Mouse (Mus musculus): Measurements from ENCODE around the gene Cntnap2. TPM values are rescaled to one million over a fixed set of nuclear protein-coding genes. Genes with fewer than 3 reads are reported as not detected.

Gene Cntnap2
- polyA plus RNA-seq, 1 experiment from 2014 or later, result 22.2 TPM

- Histone ChIP-seq H3K9me3 (no peaks in the 10 kb centered on the region), H3K4me3 (peak overlapping the region; percentile 26; the same call in 1 of the 2 replicates), H3K27ac (peak overlapping the region; percentile 77), H3K27me3 (ENCODE audit: insufficient read depth, poor library complexity, severe bottlenecking) (no peaks in the 10 kb centered on the region), H3K4me1 (replicated peaks) (peaks cover 22% of the 10 kb centered on the region), H3K36me3 (no peaks in the 10 kb centered on the region)
- peak; percentile 49 for DNase-seq (ENCODE audit: low spot score)
- 3% methylated on average over 5 of the region's 5 CpGs for WGBS
Measured at GRCm38 (mm10) chr6:47319309-47319983, 2260.3 kb downstream of the Cntnap2 start.

GRCm38 (mm10) chr6:47323169-47323835 is 2264.1 kb downstream of the Cntnap2 start:
- Histone ChIP-seq H3K27ac (no peak overlapping the region), H3K9me3 (no peaks in the 10 kb centered on the region), H3K4me1 (replicated peaks) (peaks cover 18% of the 10 kb centered on the region), H3K4me3 (no peak overlapping the region), H3K36me3 (no peaks in the 10 kb centered on the region), H3K27me3 (ENCODE audit: insufficient read depth, poor library complexity, severe bottlenecking) (no peaks in the 10 kb centered on the region)
- WGBS, result 77% methylated on average over 5 of the region's 5 CpGs
- no peak for DNase-seq (ENCODE audit: low spot score)

DNA sequence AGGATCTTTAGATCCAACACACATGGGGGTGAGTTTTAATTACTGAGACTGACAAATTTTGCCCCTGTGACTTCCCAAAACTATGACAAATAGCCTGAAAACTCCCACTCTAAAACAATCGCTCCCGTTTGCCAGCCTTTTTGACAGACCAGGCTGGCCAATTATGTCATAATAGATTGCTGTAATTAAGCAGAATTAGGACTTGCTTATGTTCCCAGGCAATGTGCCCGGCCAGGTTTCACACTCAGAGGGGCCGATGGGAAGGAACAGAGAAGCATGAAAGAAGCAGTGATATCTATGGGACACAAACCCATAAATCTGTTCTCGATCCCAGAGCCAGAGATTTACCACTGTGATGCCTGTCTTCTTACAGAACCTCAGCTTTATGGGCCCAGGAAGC is 2264.7 kb downstream of the Cntnap2 start:
- WGBS, result 86% methylated on average over 5 of the region's 5 CpGs
- H3K4me3 ChIP-seq, result no peak overlapping the region
- no peaks in the 10 kb centered on the region for H3K36me3 ChIP-seq
- no peak overlapping the region for H3K27ac ChIP-seq
- no peak for DNase-seq (ENCODE audit: low spot score)
- H3K9me3 ChIP-seq, result no peaks in the 10 kb centered on the region
- H3K4me1 ChIP-seq (replicated peaks), result peaks cover 13% of the 10 kb centered on the region
- no peaks in the 10 kb centered on the region for H3K27me3 ChIP-seq (ENCODE audit: insufficient read depth, poor library complexity, severe bottlenecking)

DNA sequence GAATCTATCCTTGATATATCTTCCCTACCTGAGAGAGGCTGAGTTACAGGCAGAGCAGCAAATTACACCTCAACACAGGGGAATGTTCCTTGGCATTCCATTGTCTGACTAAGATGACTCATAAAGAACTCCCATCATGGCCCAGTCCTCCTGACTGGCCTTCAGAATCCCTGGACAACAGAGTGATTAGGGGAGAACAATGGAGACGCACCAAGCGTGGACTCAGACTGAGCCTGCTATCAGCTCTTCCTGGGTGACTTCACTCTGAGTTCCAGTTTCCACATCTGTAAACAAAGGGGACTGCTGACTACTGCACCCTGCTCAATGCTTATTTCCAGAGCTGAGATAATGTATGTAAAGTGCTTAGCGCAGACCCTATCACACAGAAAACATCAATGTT is 2269.1 kb downstream of the Cntnap2 start:
- peaks cover 6% of the 10 kb centered on the region for H3K4me1 ChIP-seq (replicated peaks)
- no peaks in the 10 kb centered on the region for H3K9me3 ChIP-seq
- no peaks in the 10 kb centered on the region for H3K36me3 ChIP-seq
- WGBS, result 80% methylated on average over 3 of the region's 3 CpGs
- no peak for DNase-seq (ENCODE audit: low spot score)
- no peak overlapping the region for H3K4me3 ChIP-seq
- H3K27ac ChIP-seq, result no peak overlapping the region
- H3K27me3 ChIP-seq (ENCODE audit: insufficient read depth, poor library complexity, severe bottlenecking), result no peaks in the 10 kb centered on the region

GRCm38 (mm10) chr6:47329212-47329611 is 2270.1 kb downstream of the Cntnap2 start:
- 47% methylated on average over 4 of the region's 4 CpGs for WGBS
- H3K27ac ChIP-seq, result no peak overlapping the region
- no peak overlapping the region for H3K4me3 ChIP-seq
- peaks cover 6% of the 10 kb centered on the region for H3K4me1 ChIP-seq (replicated peaks)
- no peaks in the 10 kb centered on the region for H3K27me3 ChIP-seq (ENCODE audit: insufficient read depth, poor library complexity, severe bottlenecking)
- H3K9me3 ChIP-seq, result no peaks in the 10 kb centered on the region
- no peak for DNase-seq (ENCODE audit: low spot score)
- H3K36me3 ChIP-seq, result no peaks in the 10 kb centered on the region

DNA sequence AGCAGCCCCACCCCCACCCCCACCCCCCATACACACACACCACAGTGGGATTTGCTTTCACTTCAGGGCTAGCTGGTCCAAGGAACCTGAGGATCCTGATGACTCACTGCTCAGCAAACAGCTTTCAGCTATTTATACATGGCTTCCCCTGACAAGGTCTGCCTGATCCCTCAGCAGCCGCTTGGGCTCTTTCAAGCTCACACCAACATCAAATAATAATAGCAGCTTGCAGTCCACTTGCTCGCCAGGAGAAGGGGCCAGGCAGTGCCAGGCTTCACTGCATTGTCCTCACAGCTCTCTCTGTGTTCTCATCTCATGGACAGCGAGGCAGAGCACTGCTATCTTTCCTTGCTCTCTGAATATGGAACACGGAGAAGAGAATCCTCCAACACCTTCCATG is 2273.9 kb downstream of the Cntnap2 start:
- Histone ChIP-seq H3K27me3 (ENCODE audit: insufficient read depth, poor library complexity, severe bottlenecking) (no peaks in the 10 kb centered on the region), H3K36me3 (no peaks in the 10 kb centered on the region), H3K4me1 (replicated peaks) (peaks cover 6% of the 10 kb centered on the region), H3K27ac (no peak overlapping the region), H3K9me3 (no peaks in the 10 kb centered on the region), H3K4me3 (no peak overlapping the region)
- no peak for DNase-seq (ENCODE audit: low spot score)
- 41% methylated on average over 4 of the region's 4 CpGs for WGBS

- peaks cover 6% of the 10 kb centered on the region for H3K4me1 ChIP-seq (replicated peaks)
- H3K36me3 ChIP-seq, result no peaks in the 10 kb centered on the region
- no peak for DNase-seq (ENCODE audit: low spot score)
- H3K27me3 ChIP-seq (ENCODE audit: insufficient read depth, poor library complexity, severe bottlenecking), result no peaks in the 10 kb centered on the region
- no peak overlapping the region for H3K27ac ChIP-seq
- H3K9me3 ChIP-seq, result no peaks in the 10 kb centered on the region
- no peak overlapping the region for H3K4me3 ChIP-seq
- 89% methylated on average over 2 of the region's 2 CpGs for WGBS
Measured at GRCm38 (mm10) chr6:47334377-47334776, 2275.2 kb downstream of the Cntnap2 start.

- Histone ChIP-seq H3K4me1 (replicated peaks) (peaks cover 6% of the 10 kb centered on the region), H3K36me3 (no peaks in the 10 kb centered on the region), H3K27ac (no peak overlapping the region), H3K9me3 (no peaks in the 10 kb centered on the region), H3K27me3 (ENCODE audit: insufficient read depth, poor library complexity, severe bottlenecking) (no peaks in the 10 kb centered on the region), H3K4me3 (no peak overlapping the region)
- WGBS, result 93% methylated on average over 4 of the region's 4 CpGs
- no peak for DNase-seq (ENCODE audit: low spot score)
Measured at GRCm38 (mm10) chr6:47337300-47337699, 2278.1 kb downstream of the Cntnap2 start.

DNA sequence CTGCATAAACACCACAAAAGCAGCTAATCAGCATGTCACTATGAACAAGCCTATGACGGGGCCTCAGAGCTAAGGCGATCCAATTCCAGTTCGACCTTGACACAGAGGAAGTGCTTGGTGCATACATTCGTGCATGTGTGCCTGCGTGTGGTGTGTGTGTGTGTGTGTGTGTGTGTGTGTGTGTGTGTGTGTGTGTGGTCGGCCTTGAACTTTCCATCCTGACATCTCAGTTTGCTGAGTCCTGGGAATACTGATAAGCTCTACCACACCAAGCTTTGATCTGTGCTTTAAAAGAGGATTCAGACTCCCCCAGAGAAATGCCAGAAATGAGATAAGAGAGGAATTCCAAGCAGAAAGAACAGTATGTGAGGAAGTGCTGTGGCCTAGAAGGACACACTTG is 2279.0 kb downstream of the Cntnap2 start:
- no peak overlapping the region for H3K27ac ChIP-seq
- no peak for DNase-seq (ENCODE audit: low spot score)
- H3K4me1 ChIP-seq (replicated peaks), result peaks cover 1% of the 10 kb centered on the region
- no peaks in the 10 kb centered on the region for H3K27me3 ChIP-seq (ENCODE audit: insufficient read depth, poor library complexity, severe bottlenecking)
- H3K36me3 ChIP-seq, result no peaks in the 10 kb centered on the region
- 73% methylated on average over 6 of the region's 6 CpGs for WGBS
- no peak overlapping the region for H3K4me3 ChIP-seq
- no peaks in the 10 kb centered on the region for H3K9me3 ChIP-seq

GRCm38 (mm10) chr6:47340813-47341502 is 2281.8 kb downstream of the Cntnap2 start:
- Histone ChIP-seq H3K36me3 (no peaks in the 10 kb centered on the region), H3K4me3 (no peak overlapping the region), H3K9me3 (no peaks in the 10 kb centered on the region), H3K27me3 (ENCODE audit: insufficient read depth, poor library complexity, severe bottlenecking) (no peaks in the 10 kb centered on the region), H3K27ac (no peak overlapping the region), H3K4me1 (replicated peaks) (no peaks in the 10 kb centered on the region)
- WGBS, result 79% methylated on average over 4 of the region's 4 CpGs
- DNase-seq (ENCODE audit: low spot score), result no peak

GRCm38 (mm10) chr6:47341503-47341884 is 2282.3 kb downstream of the Cntnap2 start:
- no peaks in the 10 kb centered on the region for H3K9me3 ChIP-seq
- H3K27ac ChIP-seq, result no peak overlapping the region
- WGBS, result 81% methylated on average over 6 of the region's 6 CpGs
- no peaks in the 10 kb centered on the region for H3K27me3 ChIP-seq (ENCODE audit: insufficient read depth, poor library complexity, severe bottlenecking)
- H3K4me1 ChIP-seq (replicated peaks), result no peaks in the 10 kb centered on the region
- no peak overlapping the region for H3K4me3 ChIP-seq
- H3K36me3 ChIP-seq, result no peaks in the 10 kb centered on the region
- DNase-seq (ENCODE audit: low spot score), result no peak

GRCm38 (mm10) chr6:47343245-47343644 is 2284.1 kb downstream of the Cntnap2 start:
- Histone ChIP-seq H3K27me3 (ENCODE audit: insufficient read depth, poor library complexity, severe bottlenecking) (no peaks in the 10 kb centered on the region), H3K9me3 (no peaks in the 10 kb centered on the region), H3K36me3 (no peaks in the 10 kb centered on the region), H3K4me3 (no peak overlapping the region), H3K27ac (no peak overlapping the region), H3K4me1 (replicated peaks) (no peaks in the 10 kb centered on the region)
- no peak for DNase-seq (ENCODE audit: low spot score)
- 86% methylated on average over 1 of the region's 1 CpGs for WGBS

DNA sequence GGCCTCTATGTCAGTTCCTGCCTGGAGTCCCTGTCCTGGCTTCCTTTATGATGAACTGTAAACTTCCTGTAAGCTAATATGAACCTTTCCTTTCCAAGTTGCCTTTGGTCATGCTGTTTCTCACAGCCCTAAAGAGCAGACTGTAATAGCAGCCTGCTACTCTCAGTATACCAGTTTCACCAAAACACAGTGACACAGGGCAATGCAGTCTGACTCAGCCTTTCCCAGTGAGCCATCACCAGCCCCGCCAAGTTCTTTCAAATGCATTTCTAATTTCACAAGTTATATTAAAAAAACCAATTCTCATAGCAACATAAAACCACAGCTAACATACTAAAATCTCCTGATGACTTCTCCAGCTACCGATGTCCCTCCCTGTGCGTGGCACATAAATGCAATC is 2285.5 kb downstream of the Cntnap2 start:
- H3K27me3 ChIP-seq (ENCODE audit: insufficient read depth, poor library complexity, severe bottlenecking), result no peaks in the 10 kb centered on the region
- H3K4me1 ChIP-seq (replicated peaks), result no peaks in the 10 kb centered on the region
- H3K27ac ChIP-seq, result no peak overlapping the region
- no peak overlapping the region for H3K4me3 ChIP-seq
- 85% methylated on average over 3 of the region's 3 CpGs for WGBS
- H3K9me3 ChIP-seq, result no peaks in the 10 kb centered on the region
- H3K36me3 ChIP-seq, result no peaks in the 10 kb centered on the region
- DNase-seq (ENCODE audit: low spot score), result no peak
